Mouse (Mus musculus): ENCODE measurements at regions not wholly inside any gene's neighbourhood (a gene's known extent, or its start where the extent isn't known, plus 50 kb on each side); places are given as distances from the start of the nearest gene placed in this dataset.

DNA sequence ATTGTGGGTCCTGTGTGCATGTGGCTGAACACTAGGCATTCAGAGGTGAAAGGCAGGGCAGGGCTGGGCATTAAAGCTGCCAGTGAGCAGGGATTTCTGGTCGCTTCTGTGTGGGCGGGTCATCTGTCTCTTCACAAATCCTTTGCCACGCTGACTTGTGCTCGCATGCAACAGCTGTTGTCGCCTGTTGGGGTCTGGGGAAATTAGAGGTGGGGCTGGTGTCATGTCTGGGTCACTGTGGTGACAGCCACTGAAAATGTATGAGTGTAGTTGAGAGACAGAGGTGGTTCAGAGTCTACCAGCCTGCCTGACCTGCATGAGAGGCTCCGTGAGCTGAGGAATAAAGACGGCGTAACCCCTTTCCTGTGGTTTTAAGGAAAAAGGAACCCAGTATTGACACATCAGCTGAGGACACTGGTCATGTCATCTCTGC lies 226.8 kb downstream of the Mex3b start:
- peak; percentile 42 to 69; a peak in 3 of 4 replicates for ATAC-seq (replicated peaks in 1 of 2; ENCODE audit: insufficient read depth in 1 of 2, low FRiP score in 2 of 2, low TSS enrichment in 1 of 2, low read depth in 1 of 2, poor library complexity in 2 of 2, severe bottlenecking in 2 of 2)

DNA sequence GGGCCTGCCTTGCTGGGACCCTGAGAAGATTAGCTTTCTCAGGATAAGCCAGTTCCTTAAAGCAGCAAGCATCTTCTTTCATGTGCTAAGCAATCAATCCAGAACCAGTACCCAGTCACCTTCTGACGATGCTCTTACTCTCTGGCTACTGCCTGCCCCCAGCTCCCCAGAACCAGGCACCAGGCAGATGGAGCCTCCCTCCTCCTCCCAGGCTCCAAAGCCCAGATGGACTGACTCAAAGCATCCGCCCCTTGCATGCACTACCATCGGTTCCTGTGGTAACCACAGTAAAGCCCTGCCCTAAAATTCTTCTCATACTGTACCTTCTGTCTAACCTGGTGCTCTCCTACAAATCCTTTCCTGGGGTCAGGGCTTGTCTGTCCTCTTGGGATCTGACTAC lies 227.8 kb downstream of the Mex3b start:
- no peak for ATAC-seq (replicated peaks in 1 of 2; ENCODE audit: insufficient read depth in 1 of 2, low FRiP score in 2 of 2, low TSS enrichment in 1 of 2, low read depth in 1 of 2, poor library complexity in 2 of 2, severe bottlenecking in 2 of 2)

DNA sequence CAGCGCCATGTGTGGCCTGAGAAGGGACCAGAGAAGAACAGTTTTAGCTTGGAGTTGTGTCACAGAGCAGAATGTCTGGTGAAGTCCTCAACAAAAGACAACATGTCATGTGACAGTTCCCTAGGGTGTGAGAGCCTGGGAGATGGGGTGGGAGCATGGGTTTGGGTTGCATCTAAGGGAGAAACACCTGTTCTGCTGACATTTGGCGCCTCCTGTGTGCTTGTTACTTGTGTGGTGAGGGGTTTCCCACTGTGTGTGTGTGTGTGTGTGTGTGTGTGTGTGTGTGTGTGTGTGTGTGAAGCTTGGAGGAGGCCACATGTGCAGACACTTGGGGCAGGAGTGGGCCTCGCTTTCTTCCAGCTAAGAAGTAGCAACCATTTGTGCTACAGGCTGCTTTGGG lies 228.5 kb downstream of the Mex3b start:
- ATAC-seq (replicated peaks in 1 of 2; ENCODE audit: insufficient read depth in 1 of 2, low FRiP score in 2 of 2, low TSS enrichment in 1 of 2, low read depth in 1 of 2, poor library complexity in 2 of 2, severe bottlenecking in 2 of 2) = no peak

DNA sequence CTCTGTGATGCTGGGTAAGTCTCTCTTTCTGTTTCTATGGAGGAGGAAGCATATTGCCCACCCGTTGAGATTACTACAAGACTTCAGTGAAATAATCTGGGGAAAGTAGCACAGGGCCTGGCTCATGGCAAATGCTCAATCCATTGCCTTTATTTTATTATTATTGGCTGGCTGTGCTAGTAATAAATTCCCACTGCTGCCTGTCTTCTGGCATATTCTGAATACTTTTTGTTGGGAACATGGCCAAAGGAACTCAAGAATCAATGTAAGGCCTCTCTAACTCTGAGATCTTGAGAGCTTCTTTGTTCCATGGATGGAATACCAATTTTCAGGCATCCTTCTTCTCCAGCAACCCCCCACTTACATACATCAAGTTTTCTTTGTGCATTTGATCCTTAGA lies 237.3 kb downstream of the Mex3b start:
- no peak for ATAC-seq (replicated peaks in 1 of 2; ENCODE audit: insufficient read depth in 1 of 2, low FRiP score in 2 of 2, low TSS enrichment in 1 of 2, low read depth in 1 of 2, poor library complexity in 2 of 2, severe bottlenecking in 2 of 2)

DNA sequence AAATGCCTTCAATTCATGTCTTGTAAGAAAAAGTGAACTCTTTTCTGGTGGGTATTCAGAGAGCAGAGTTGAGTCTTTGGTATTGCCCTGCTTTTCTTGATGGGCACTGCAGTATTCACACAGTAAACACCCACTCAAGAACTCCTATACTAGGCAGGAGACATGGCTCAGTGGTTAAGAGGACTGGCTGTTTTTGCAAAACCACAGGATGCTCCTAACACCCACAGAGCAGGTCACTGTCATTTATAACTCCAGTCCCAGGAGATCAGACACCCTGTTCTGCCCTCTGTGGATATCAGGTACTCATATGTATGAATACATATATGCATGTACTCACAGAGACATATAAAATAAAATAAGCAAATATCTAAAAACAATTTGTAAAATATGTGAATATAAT lies 238.5 kb downstream of the Mex3b start:
- ATAC-seq (replicated peaks in 1 of 2; ENCODE audit: insufficient read depth in 1 of 2, low FRiP score in 2 of 2, low TSS enrichment in 1 of 2, low read depth in 1 of 2, poor library complexity in 2 of 2, severe bottlenecking in 2 of 2) = no peak

DNA sequence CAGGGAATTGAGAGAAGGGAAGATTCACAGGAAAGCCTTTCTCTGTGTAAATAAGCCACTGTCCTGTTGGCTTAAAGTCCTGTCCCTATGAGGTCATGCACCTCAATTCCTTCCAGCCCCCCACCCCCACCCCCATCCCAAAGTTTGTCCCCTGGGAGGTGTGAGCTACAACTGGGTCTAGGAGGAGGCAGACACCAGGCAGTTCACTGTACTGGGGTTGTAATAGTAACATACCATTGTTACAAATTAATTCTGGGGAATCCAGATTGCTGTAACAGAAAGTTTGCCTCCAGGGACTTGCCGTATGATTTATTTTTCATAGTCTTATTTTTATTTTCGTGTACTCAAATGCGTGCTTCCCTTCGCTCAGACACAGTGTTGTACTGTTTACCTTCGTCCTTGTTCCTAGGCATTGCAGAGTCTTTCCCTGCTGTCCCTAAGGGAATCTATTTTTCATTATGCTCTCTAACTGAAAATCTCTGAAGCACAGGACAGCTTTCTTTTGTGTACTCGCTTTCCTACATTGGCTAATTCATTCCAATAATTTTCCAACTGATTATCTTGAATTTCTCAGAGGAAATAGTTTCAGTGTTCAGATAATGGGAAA lies 244.2 kb downstream of the Mex3b start:
- ATAC-seq (replicated peaks in 1 of 2; ENCODE audit: insufficient read depth in 1 of 2, low FRiP score in 2 of 2, low TSS enrichment in 1 of 2, low read depth in 1 of 2, poor library complexity in 2 of 2, severe bottlenecking in 2 of 2) = no peak

DNA sequence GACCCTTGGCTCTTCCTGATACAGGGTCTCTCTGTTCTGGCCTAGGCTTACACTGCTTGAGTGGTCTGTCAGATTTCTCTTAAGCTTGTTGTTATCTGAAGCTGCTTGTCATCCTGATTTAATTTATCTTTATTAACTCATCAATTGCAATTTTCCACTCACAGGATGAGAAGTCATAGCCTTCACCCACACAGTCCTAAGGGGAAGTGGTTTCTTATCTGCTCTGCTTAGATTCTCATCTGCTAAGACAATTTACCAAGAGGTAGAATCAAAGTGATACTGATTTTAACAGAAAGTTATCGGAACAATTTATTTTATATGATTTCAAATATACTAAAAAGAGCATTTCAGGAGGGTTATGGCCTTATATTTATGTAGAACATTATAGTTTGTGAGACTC lies 249.4 kb downstream of the Mex3b start:
- ATAC-seq (replicated peaks in 1 of 2; ENCODE audit: insufficient read depth in 1 of 2, low FRiP score in 2 of 2, low TSS enrichment in 1 of 2, low read depth in 1 of 2, poor library complexity in 2 of 2, severe bottlenecking in 2 of 2) = no peak

DNA sequence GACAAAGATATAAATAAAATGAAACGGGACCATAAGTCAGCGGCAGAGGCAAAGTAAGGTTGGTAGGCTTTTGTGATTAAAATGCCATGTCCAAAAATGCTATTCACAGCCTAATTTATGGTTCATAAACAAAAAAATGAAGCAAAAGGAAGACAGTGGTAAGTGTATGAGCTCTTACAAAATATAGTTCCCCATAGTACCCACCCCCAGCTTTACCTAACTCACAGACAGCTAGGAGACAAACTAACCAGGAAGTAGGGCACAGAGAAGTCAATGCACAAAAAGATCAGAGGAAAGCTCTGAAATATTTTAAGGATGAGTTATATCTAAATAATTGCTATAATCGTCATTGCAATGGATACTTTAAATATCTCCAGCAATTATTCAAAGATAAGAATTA lies 249.9 kb downstream of the Mex3b start:
- no peak; a peak in 1 of 4 replicates for ATAC-seq (replicated peaks in 1 of 2; ENCODE audit: insufficient read depth in 1 of 2, low FRiP score in 2 of 2, low TSS enrichment in 1 of 2, low read depth in 1 of 2, poor library complexity in 2 of 2, severe bottlenecking in 2 of 2)

DNA sequence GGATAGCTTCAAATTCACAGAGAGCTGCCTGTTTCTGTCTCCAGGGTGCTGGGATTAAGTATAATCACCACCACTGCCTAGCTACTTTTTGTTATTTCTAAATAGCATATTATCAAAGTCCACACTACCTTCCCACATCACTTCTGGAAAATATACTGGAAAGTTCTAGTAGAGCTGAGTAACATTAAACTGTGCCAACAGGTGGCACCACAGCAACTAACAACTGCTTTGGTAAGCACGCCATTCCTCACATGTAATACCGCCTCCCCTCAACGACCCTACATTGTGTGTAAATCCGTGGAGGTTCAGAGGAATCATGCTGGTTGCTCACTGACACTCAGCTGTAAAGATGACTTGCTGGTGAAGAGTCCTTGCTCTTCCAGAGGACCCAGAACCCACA lies 259.1 kb downstream of the Mex3b start:
- ATAC-seq (replicated peaks in 1 of 2; ENCODE audit: insufficient read depth in 1 of 2, low FRiP score in 2 of 2, low TSS enrichment in 1 of 2, low read depth in 1 of 2, poor library complexity in 2 of 2, severe bottlenecking in 2 of 2) = no peak

DNA sequence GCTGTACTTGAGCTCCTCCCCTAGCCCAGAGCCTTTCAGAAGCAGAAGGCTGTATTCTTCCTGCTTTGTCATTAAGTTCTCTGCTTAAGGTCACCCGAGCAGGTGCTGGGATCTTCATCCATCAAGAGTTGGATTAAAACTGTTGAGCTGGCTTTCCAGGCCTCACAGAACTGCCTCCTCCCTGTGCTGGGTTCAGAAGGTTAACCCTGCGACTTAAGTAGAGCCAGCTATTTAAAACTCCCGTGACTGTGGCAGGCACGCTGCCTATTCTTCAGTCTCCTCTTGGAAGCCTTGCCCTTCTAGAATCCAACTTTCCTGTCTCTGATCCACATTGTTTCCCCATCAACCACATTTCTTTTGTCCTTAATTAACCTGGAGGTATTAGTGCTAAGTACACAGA lies 273.1 kb downstream of the Mex3b start:
- no peak for ATAC-seq (replicated peaks in 1 of 2; ENCODE audit: insufficient read depth in 1 of 2, low FRiP score in 2 of 2, low TSS enrichment in 1 of 2, low read depth in 1 of 2, poor library complexity in 2 of 2, severe bottlenecking in 2 of 2)

DNA sequence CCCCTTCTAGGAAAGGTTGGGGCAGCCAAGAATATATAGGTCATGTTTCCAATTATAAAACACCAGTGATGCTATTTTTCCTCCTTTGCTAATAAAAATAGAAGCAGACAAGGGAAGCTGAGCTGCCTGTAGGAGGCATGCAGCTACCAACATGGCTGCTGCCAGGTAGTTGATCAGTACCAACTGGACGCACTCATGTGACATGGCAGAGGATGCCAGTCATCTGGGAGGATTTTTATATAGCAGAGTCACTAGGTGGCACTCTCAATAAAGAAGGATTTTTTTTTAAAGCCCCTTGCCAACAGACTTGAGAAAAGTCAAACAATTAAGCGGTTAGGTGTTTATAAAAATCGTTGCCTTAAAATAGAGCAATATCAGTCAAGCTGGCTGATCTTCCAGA lies 273.5 kb downstream of the Mex3b start:
- ATAC-seq (replicated peaks in 1 of 2; ENCODE audit: insufficient read depth in 1 of 2, low FRiP score in 2 of 2, low TSS enrichment in 1 of 2, low read depth in 1 of 2, poor library complexity in 2 of 2, severe bottlenecking in 2 of 2) = no peak

DNA sequence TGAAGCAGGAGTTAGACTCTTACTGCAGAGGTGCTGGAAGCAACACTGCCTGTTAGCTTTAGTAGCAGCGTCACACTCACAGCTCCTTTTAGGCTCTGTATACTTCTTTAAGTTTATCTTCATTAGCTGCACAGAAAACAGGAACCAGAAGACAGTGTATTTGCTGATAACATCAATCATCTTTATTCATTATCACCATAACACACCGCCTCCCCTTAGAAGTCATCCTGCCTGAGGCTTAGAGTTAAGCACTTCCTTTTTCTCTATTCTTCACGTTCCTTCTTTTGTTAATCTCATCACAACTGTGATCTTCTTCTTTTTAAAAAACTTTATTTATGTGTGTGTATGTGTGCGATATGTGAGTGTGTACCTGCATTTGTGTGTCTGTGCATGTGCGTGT lies 276.9 kb downstream of the Mex3b start:
- no peak for ATAC-seq (replicated peaks in 1 of 2; ENCODE audit: insufficient read depth in 1 of 2, low FRiP score in 2 of 2, low TSS enrichment in 1 of 2, low read depth in 1 of 2, poor library complexity in 2 of 2, severe bottlenecking in 2 of 2)

DNA sequence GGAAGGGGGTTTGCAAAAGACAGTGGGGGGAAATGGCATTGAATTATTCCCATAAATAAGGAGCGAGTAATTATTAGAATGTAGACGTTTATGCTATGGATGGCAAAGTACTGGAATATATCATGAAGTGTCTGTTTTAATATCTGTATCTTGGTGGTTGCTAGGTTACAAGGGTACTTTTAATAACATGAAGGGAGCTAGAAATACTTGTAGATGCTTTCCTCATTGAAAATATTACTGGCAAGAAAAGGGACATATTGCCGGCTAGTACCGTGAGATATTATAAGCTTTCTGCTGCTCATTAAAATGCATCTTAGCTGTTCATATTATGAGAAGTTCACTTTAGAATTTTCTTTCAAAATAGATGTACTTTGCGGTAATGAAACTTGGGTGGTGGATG lies 278.4 kb downstream of the Mex3b start:
- ATAC-seq (replicated peaks in 1 of 2; ENCODE audit: insufficient read depth in 1 of 2, low FRiP score in 2 of 2, low TSS enrichment in 1 of 2, low read depth in 1 of 2, poor library complexity in 2 of 2, severe bottlenecking in 2 of 2) = no peak

DNA sequence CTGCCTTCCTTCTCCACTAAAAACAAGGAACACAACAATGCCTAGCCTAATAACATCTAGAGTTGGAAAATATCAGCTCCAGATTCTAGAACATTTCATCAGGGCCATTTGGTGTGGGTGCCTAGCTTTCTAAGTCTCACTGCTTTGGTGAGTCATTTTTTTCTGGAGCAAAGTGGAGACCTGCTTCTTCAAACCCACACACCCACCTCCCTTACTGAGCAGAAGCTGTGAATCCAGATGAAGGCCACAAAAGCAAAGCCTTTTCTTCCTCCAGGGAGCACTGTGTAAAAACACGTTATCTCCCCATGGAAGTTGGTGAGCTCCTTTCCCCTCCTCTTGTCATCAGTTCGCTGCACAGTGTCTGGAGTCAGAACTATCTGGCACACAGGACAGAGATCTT lies 294.1 kb downstream of the Mex3b start:
- no peak for ATAC-seq (replicated peaks in 1 of 2; ENCODE audit: insufficient read depth in 1 of 2, low FRiP score in 2 of 2, low TSS enrichment in 1 of 2, low read depth in 1 of 2, poor library complexity in 2 of 2, severe bottlenecking in 2 of 2)

DNA sequence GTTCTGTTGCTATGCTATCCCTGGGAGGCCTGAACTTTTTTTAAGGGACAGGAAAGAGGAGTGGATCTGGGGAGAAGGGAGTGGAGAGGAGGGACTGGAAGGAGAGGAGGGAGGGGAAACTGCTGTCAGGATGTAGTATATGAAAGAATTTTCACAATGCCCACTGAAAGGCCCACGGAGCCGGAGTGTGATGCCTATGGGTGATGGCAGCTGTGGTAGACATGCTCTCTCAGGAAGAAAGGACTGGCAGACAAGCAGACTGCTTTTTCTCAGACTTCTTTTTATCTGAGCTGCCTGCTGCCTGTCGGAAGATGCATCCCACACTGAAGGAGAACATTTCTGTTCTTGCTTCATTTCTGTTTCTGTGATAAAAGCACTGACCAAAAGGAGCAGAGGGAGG lies 295.7 kb downstream of the Mex3b start:
- ATAC-seq (replicated peaks in 1 of 2; ENCODE audit: insufficient read depth in 1 of 2, low FRiP score in 2 of 2, low TSS enrichment in 1 of 2, low read depth in 1 of 2, poor library complexity in 2 of 2, severe bottlenecking in 2 of 2) = no peak

DNA sequence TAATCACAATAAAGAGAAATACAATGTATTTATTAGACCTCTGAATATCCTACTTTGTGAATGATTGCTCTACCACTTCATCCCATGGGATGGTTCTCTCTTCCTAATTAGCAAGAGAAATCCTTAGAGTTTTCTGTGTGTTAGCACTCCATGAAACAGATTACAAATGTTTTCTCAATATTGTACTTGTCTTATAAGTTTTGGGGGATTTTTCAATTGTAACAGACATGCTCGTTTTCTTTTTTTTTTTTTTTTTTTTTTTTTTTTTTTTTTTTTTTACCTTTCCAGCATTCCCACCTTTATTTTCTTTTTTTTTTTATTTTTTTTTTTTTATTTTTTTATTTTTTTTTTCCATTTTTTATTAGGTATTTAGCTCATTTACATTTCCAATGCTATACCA lies 312.3 kb downstream of the Mex3b start:
- ATAC-seq (replicated peaks in 1 of 2; ENCODE audit: insufficient read depth in 1 of 2, low FRiP score in 2 of 2, low TSS enrichment in 1 of 2, low read depth in 1 of 2, poor library complexity in 2 of 2, severe bottlenecking in 2 of 2) = no peak

DNA sequence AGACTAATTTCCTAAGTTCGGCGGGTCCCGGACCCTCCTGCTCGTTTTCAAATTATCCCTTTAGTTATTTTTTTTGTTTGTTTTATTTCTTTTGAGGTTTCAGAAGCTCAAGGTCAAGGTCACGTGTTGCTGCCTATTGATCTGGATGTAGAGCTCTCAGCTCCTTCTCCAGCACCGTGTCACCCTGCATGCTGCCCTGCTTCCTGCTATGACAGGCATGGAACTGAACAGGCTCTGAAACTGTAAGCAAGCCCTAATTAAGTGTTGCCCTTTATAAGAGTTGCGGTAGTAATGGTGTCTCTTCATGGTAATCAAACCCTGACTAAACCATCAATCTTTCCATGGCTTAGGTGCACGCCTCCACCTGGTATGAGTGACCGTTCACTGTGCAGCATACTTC lies 319.2 kb downstream of the Mex3b start:
- ATAC-seq (replicated peaks in 1 of 2; ENCODE audit: insufficient read depth in 1 of 2, low FRiP score in 2 of 2, low TSS enrichment in 1 of 2, low read depth in 1 of 2, poor library complexity in 2 of 2, severe bottlenecking in 2 of 2) = no peak

DNA sequence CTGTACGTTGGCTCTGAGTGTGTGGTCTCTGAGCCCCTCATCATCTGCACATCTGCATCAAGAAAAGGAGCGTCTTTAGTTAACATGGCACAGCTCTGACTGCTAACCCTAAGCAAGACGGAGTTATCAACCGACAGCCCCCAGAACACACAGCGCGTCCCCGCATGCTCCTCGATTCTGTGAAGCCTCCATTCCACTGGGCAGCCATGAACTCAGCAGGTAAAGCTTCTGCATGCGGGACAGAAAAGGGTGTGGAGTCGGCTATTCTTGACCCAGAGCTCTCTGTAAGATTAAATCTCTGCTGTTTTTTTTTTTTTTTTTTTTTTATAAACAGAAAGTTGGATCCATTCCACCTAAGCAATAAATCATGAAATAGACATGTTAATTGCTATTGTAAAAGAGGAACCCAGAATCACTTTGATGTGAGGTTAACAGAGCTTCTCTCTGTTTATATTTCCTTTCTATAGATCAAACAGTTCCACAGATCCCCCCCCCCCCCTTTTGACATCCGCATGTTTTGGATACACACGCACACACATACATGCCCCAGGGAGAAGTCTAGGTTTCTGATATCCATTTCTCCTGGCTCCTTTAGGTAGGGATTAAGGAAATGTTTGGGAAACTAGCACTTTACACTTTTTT lies 328.9 kb downstream of the Mex3b start:
- ATAC-seq (replicated peaks in 1 of 2; ENCODE audit: insufficient read depth in 1 of 2, low FRiP score in 2 of 2, low TSS enrichment in 1 of 2, low read depth in 1 of 2, poor library complexity in 2 of 2, severe bottlenecking in 2 of 2) = peak in 1 of 2 experiments; percentile 49; a peak in 1 of 4 replicates

DNA sequence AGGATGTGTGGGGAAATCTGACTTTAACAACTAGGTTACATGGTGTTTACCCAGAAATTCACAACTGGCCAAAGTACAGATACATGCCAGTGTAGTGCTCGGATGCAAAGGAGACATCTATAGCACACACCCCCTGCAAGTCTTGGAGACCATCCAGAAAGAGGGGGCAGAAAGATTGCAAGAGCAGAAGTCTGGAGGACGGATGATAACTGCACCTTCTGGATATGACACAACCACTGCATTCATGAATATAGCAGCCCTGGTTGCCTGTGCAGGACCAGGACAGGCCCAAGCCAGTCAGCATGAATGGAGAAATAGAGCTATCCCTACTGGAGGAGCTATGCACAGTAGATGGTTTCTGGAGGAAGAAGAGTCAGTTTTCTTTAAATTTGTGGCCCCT lies 330.4 kb downstream of the Mex3b start:
- ATAC-seq (replicated peaks in 1 of 2; ENCODE audit: insufficient read depth in 1 of 2, low FRiP score in 2 of 2, low TSS enrichment in 1 of 2, low read depth in 1 of 2, poor library complexity in 2 of 2, severe bottlenecking in 2 of 2) = no peak
